Mouse (Mus musculus) kidney, postnatal 0 days (tissue): Measurements from ENCODE around the gene Taf1c. TPM values are rescaled to one million over a fixed set of nuclear protein-coding genes. Genes with fewer than 3 reads are reported as not detected.

Source experiments
- ATAC-seq: fragments of 200-750 bp; cut with Nextera tagmentation; replicated peaks from 2 replicates; pipeline ENCODE4 v1.8.0; 2017; ENCODE audit warnings: low read depth, moderate number of reproducible peaks, moderate TSS enrichment, moderate library complexity; ENCODE audit not compliant: low FRiP score
- DNase-seq: peaks from one replicate; pipeline ENCODE4 v3.0.0-alpha.2; 2016; ENCODE audit warnings: low spot score
- H3K27ac ChIP-seq: fragments of 300-500 bp; sonication (generic); 2 replicates; pipeline ENCODE4 v1.5.1; 2014; ENCODE audit warnings: mild to moderate bottlenecking
- H3K27me3 ChIP-seq: fragments of 300-500 bp; sonication (generic); 2 replicates; pipeline ENCODE4 v1.6.1; 2014; ENCODE audit warnings: low read length, mixed read lengths; ENCODE audit not compliant: insufficient read depth
- H3K36me3 ChIP-seq: fragments of 300-500 bp; sonication (generic); 2 replicates; pipeline ENCODE4 v1.6.1; 2014; ENCODE audit warnings: low read length, mixed read lengths; ENCODE audit not compliant: insufficient read depth
- H3K4me1 ChIP-seq: fragments of 300-500 bp; sonication (generic); replicated peaks from 2 replicates; pipeline ENCODE4 v1.6.1; 2014; ENCODE audit warnings: antibody characterized with exemption, low read length, mixed read lengths; ENCODE audit not compliant: insufficient read depth
- H3K4me2 ChIP-seq: fragments of 300-500 bp; sonication (generic); 2 replicates; pipeline ENCODE4 v1.6.1; 2014; ENCODE audit warnings: mild to moderate bottlenecking, low read length, moderate library complexity, mixed read lengths
- H3K4me3 ChIP-seq: fragments of 300-500 bp; sonication (generic); replicated peaks from 2 replicates; pipeline ENCODE4 v1.5.1; 2014; ENCODE audit warnings: low read depth, low read length
- H3K9ac ChIP-seq: fragments of 300-500 bp; sonication (generic); 2 replicates; pipeline ENCODE4 v1.6.1; 2014; ENCODE audit warnings: low read depth, low read length
- H3K9me3 ChIP-seq: fragments of 300-500 bp; sonication (generic); replicated peaks from 2 replicates; pipeline ENCODE4 v1.6.1; 2016; ENCODE audit warnings: low read length, inconsistent platforms, mixed read lengths
- CTCF ChIP-seq: IDR thresholded peaks from 2 replicates; pipeline ENCODE4 v1.5.1; 2016; ENCODE audit warnings: antibody characterized with exemption, low read depth, mild to moderate bottlenecking, moderate library complexity
- WGBS: fragments of 180-500 bp; shearing (Covaris S2); extraction: QIAGEN DNeasy Blood & Tissue Kit; methylation state at CpG from one replicate; pipeline ENCODE4 v1.1.7; 2014; 5-methylcytosine and 5-hydroxymethylcytosine counted together
- polyA plus RNA-seq: library from polyadenylated mRNA; unstranded; fragments of >200 nt; fragmentation: Nextera tagmentation; extraction: Ambion mirVana; gene quantifications from 2 replicates; pipeline ENCODE4 v1.2.1, GENCODE M21; 2015

Taf1c gene
- polyA plus RNA-seq, 1 experiment from 2014 or later, result 8.3 TPM

GRCm38 (mm10) chr8:119635378-119635777, 30.4 kb upstream of the Taf1c start, which contains the start of gene Kcng4:
TSS of gene Kcng4 (minus strand) at chr8:119635680.
- Histone ChIP-seq H3K9me3 (no peaks in the 10 kb centered on the region), H3K4me3 (no peak within 1 kb of the TSS), H3K9ac (no peak within 1 kb of the TSS), H3K27ac (no peak within 1 kb of the TSS), H3K4me2 (0 out of 2 replicates have a peak within 1 kb of the TSS, but pooled peaks have one; percentile 7), H3K4me1 (peaks cover 12% of the 10 kb centered on the region; the same call in 1 of the 2 replicates), H3K36me3 (no peaks in the 10 kb centered on the region), H3K27me3 (peaks cover 8% of the 10 kb centered on the region)
- TF ChIP-seq CTCF, result no peak
- ATAC-seq (no peak; the same call in 1 of the 2 replicates), DNase-seq (peak; percentile 57)
- WGBS, result 26% methylated on average over 6 of the region's 6 CpGs

GRCm38 (mm10) chr8:119634616-119635336, 29.8 kb upstream of the Taf1c start:
- 12% methylated on average over 14 of the region's 14 CpGs for WGBS
- ATAC-seq, result peak; percentile 45; the same call in 1 of the 2 replicates

GRCm38 (mm10) chr8:119632909-119633308, 27.9 kb upstream of the Taf1c start:
- H3K27ac ChIP-seq, result no peak overlapping the region
- no peak overlapping the region for H3K9ac ChIP-seq
- no peak overlapping the region for H3K4me2 ChIP-seq
- no peaks in the 10 kb centered on the region for H3K36me3 ChIP-seq
- DNase-seq (no peak), ATAC-seq (no peak)
- TF ChIP-seq CTCF, result no peak
- H3K4me1 ChIP-seq, result peaks cover 12% of the 10 kb centered on the region; the same call in 1 of the 2 replicates
- H3K4me3 ChIP-seq, result no peak overlapping the region
- no peaks in the 10 kb centered on the region for H3K9me3 ChIP-seq
- 61% methylated on average over 29 of the region's 29 CpGs for WGBS
- H3K27me3 ChIP-seq, result peaks cover 8% of the 10 kb centered on the region

More at GRCm38 (mm10) chr8:119634616-119635336, 29.8 kb upstream of the Taf1c start:
- Histone ChIP-seq H3K4me2 (0 out of 2 replicates have a peak overlapping the region, but pooled peaks have one; percentile 7), H3K27me3 (peaks cover 8% of the 10 kb centered on the region), H3K27ac (no peak overlapping the region), H3K9me3 (no peaks in the 10 kb centered on the region), H3K4me3 (no peak overlapping the region), H3K9ac (no peak overlapping the region), H3K4me1 (peaks cover 12% of the 10 kb centered on the region; the same call in 1 of the 2 replicates), H3K36me3 (no peaks in the 10 kb centered on the region)
- TF ChIP-seq CTCF, result no peak
- DNase-seq, result peak; percentile 66

- no peak overlapping the region for H3K9ac ChIP-seq
- H3K9me3 ChIP-seq, result no peaks in the 10 kb centered on the region
- peaks cover 12% of the 10 kb centered on the region; the same call in 1 of the 2 replicates for H3K4me1 ChIP-seq
- peaks cover 8% of the 10 kb centered on the region for H3K27me3 ChIP-seq
- H3K36me3 ChIP-seq, result no peaks in the 10 kb centered on the region
- no peak overlapping the region for H3K4me3 ChIP-seq
- WGBS, result 85% methylated on average over 9 of the region's 9 CpGs
- no peak for TF ChIP-seq CTCF
- DNase-seq, result no peak
- no peak overlapping the region for H3K4me2 ChIP-seq
- H3K27ac ChIP-seq, result no peak overlapping the region
- no peak for ATAC-seq
Measured at GRCm38 (mm10) chr8:119632246-119632645, 27.2 kb upstream of the Taf1c start.

- Histone ChIP-seq H3K4me2 (no peak overlapping the region), H3K4me1 (peaks cover 12% of the 10 kb centered on the region; the same call in 1 of the 2 replicates), H3K4me3 (no peak overlapping the region), H3K9me3 (no peaks in the 10 kb centered on the region), H3K9ac (no peak overlapping the region), H3K36me3 (no peaks in the 10 kb centered on the region), H3K27ac (no peak overlapping the region), H3K27me3 (peaks cover 8% of the 10 kb centered on the region)
- TF ChIP-seq CTCF, result no peak
- DNase-seq (no peak), ATAC-seq (no peak)
- WGBS, result 24% methylated on average over 3 of the region's 3 CpGs
Measured at GRCm38 (mm10) chr8:119630841-119631240, 25.8 kb upstream of the Taf1c start.

GRCm38 (mm10) chr8:119627613-119628359, 22.8 kb upstream of the Taf1c start:
- no peaks in the 10 kb centered on the region for H3K36me3 ChIP-seq
- WGBS, result 39% methylated on average over 10 of the region's 10 CpGs
- no peaks in the 10 kb centered on the region for H3K9me3 ChIP-seq
- no peak for TF ChIP-seq CTCF
- no peak overlapping the region for H3K4me2 ChIP-seq
- H3K27me3 ChIP-seq, result peaks cover 2% of the 10 kb centered on the region; the same call in 1 of the 2 replicates
- no peaks in the 10 kb centered on the region for H3K4me1 ChIP-seq
- no peak overlapping the region for H3K27ac ChIP-seq
- ATAC-seq, result no peak
- DNase-seq, result no peak
- no peak overlapping the region for H3K4me3 ChIP-seq
- H3K9ac ChIP-seq, result no peak overlapping the region
